8 mouse cellular contexts compared by ENCODE assay signal in genomic region chr11:98939084-98939952, GRCm38 (mm10). TPM values are rescaled to one million over a fixed set of nuclear protein-coding genes. Genes with fewer than 3 reads are reported as not detected.
DNase-seq lines count a peak whose midpoint lies in the region; ATAC-seq and TF ChIP-seq lines count a peak whose summit lies in the region.

No protein-coding gene starts in this region.

- peak overlapping the region; percentile 82 for H3K4me3 ChIP-seq in embryonic facial prominence, embryonic 12.5 days
- H3K4me3 ChIP-seq in kidney, postnatal 0 days (replicated peaks; ENCODE audit: low read depth, low read length), result peak overlapping the region; percentile 80; the same call in 1 of the 2 replicates

- TF ChIP-seq CTCF in kidney, postnatal 0 days (IDR thresholded peaks at IDR 0.05; ENCODE audit: low read depth), result no peak

- peak; percentile 41 to 54 for DNase-seq in cerebellum, adult 18-20 months
- peak; percentile 69 for DNase-seq in 3T3-L1 (ENCODE audit: low read depth, low spot score)
- DNase-seq in kidney, postnatal 0 days (ENCODE audit: low spot score), result peak; percentile 17
- DNase-seq in testis, postnatal 10 days (ENCODE audit: low spot score), result no peak
- DNase-seq in embryo, embryonic 9.5 days (ENCODE audit: extremely low spot score), result no peak

- H3K4me1 ChIP-seq in embryonic facial prominence, embryonic 12.5 days, result peaks cover 86% of the 10 kb centered on the region
- peaks cover 75% of the 10 kb centered on the region for H3K4me1 ChIP-seq in kidney, postnatal 0 days (replicated peaks; ENCODE audit: insufficient read depth, low read length)

- H3K27me3 ChIP-seq in embryonic facial prominence, embryonic 12.5 days, result no peaks in the 10 kb centered on the region
- H3K27me3 ChIP-seq in kidney, postnatal 0 days (ENCODE audit: insufficient read depth, low read length), result no peaks in the 10 kb centered on the region

- no peaks in the 10 kb centered on the region for H3K36me3 ChIP-seq in embryonic facial prominence, embryonic 12.5 days
- H3K36me3 ChIP-seq in kidney, postnatal 0 days (ENCODE audit: insufficient read depth, low read length), result no peaks in the 10 kb centered on the region

- no peak for ATAC-seq in cerebellum, adult (ENCODE audit: insufficient number of reproducible peaks, low FRiP score, low TSS enrichment)
- ATAC-seq in embryonic facial prominence, embryonic 12.5 days (ENCODE audit: insufficient number of reproducible peaks, insufficient read depth, low FRiP score, low TSS enrichment), result no peak
- ATAC-seq in kidney, postnatal 0 days (replicated peaks; ENCODE audit: low FRiP score, low read depth), result no peak
- 0 out of 2 replicates have a peak, but pooled peaks have one; percentile 4 for ATAC-seq in monocyte, adult 5-6 weeks (replicated peaks; ENCODE audit: insufficient number of reproducible peaks, low FRiP score, low TSS enrichment, poor library complexity, severe bottlenecking)

- peak overlapping the region; percentile 99 for H3K27ac ChIP-seq in embryonic facial prominence, embryonic 12.5 days
- 0 out of 2 replicates have a peak overlapping the region, but pooled peaks have one; percentile 98 for H3K27ac ChIP-seq in kidney, postnatal 0 days

- peak overlapping the region; percentile 89 for H3K9ac ChIP-seq in embryonic facial prominence, embryonic 12.5 days
- peak overlapping the region; percentile 91 for H3K9ac ChIP-seq in kidney, postnatal 0 days (ENCODE audit: low read depth, low read length)

- no peaks in the 10 kb centered on the region for H3K9me3 ChIP-seq in embryonic facial prominence, embryonic 12.5 days
- H3K9me3 ChIP-seq in kidney, postnatal 0 days (replicated peaks; ENCODE audit: low read length), result no peaks in the 10 kb centered on the region

- 23% methylated on average over 15 of the region's 15 CpGs for WGBS in embryonic facial prominence, embryonic 12.5 days
- WGBS in kidney, postnatal 0 days, result 29% methylated on average over 15 of the region's 15 CpGs

- peak overlapping the region; percentile 91 for H3K4me2 ChIP-seq in embryonic facial prominence, embryonic 12.5 days (replicated peaks)
- H3K4me2 ChIP-seq in kidney, postnatal 0 days (ENCODE audit: low read length), result peak overlapping the region; percentile 98

RNA-seq across cellular contexts. Expression of gene Rara, which starts 11.7 kb away (rescaled TPM):
- polyA plus RNA-seq in embryonic facial prominence, embryonic 12.5 days (2016; fragmentation: Nextera tagmentation; extraction: Ambion mirVana), result 48.8 and 49.2 TPM in 2 replicates
- 25.7 and 26.3 TPM in 2 replicates for polyA plus RNA-seq in kidney, postnatal 0 days (2015; fragmentation: Nextera tagmentation; extraction: Ambion mirVana)
- total RNA-seq in monocyte, adult 5-6 weeks (2017), result 61.0 to 76.9 TPM (median 62.9 TPM) in 3 replicates

RNA-seq across cellular contexts. Expression of gene Cdc6, which starts 31.7 kb away (rescaled TPM):
- 33.1 and 34.7 TPM in 2 replicates for polyA plus RNA-seq in embryonic facial prominence, embryonic 12.5 days (2016; fragmentation: Nextera tagmentation; extraction: Ambion mirVana)
- 12.3 and 15.5 TPM in 2 replicates for polyA plus RNA-seq in kidney, postnatal 0 days (2015; fragmentation: Nextera tagmentation; extraction: Ambion mirVana)
- total RNA-seq in monocyte, adult 5-6 weeks (2017), result 0.67 to 1.7 TPM (median 0.75 TPM) in 3 replicates

RNA-seq across cellular contexts. Expression of gene Gjd3, which starts 43.5 kb away (rescaled TPM):
- polyA plus RNA-seq in embryonic facial prominence, embryonic 12.5 days (2016; fragmentation: Nextera tagmentation; extraction: Ambion mirVana), result 0.73 and 1.4 TPM in 2 replicates
- 1.1 and 1.6 TPM in 2 replicates for polyA plus RNA-seq in kidney, postnatal 0 days (2015; fragmentation: Nextera tagmentation; extraction: Ambion mirVana)
- not detected in 3 replicates for total RNA-seq in monocyte, adult 5-6 weeks (2017)

Comparison
In these comparisons a context has a peak if more than half of its experiments do, and no peak if none do; other contexts are left out.
1. DNase-seq: peak in cerebellum, adult 18-20 months (2 of 2), 3T3-L1 (single experiment) and kidney, postnatal 0 days (single experiment); none in testis, postnatal 10 days (single experiment) and embryo, embryonic 9.5 days (single experiment).